Mouse (Mus musculus) kidney, adult 10 weeks (tissue): ENCODE measurements around the gene Ywhah. TPM values are rescaled to one million over a fixed set of nuclear protein-coding genes. Genes with fewer than 3 reads are reported as not detected.

Experiments used
- polyA plus RNA-seq: library from polyadenylated mRNA; stranded (reverse); fragments of 350-450 nt; fragmentation: Illumina TruSeq; extraction: RNeasy Lipid Tissue Mini Kit (QIAGEN cat#74804); gene quantifications from one replicate; pipeline ENCODE4 v1.2.3, GENCODE M21; 2014; ENCODE audit warnings: low read depth, low replicate concordance

Ywhah gene
- 226 TPM for polyA plus RNA-seq

GRCm38 (mm10) chr5:33018561-33019425 is at the start of gene Ywhah:
TSS of gene Ywhah (plus strand) at chr5:33018816.

Other genes starting within 250 kb of the Ywhah start
- gene Pisd, start 233.2 kb upstream of the Ywhah start, polyA plus RNA-seq, result 9.1 TPM
- gene Gm20671, start 191.7 kb upstream of the Ywhah start, polyA plus RNA-seq, result not detected
- 11.0 TPM for gene Prr14l, start 164.6 kb upstream of the Ywhah start, polyA plus RNA-seq
- 36.9 TPM for gene Depdc5, start 155.1 kb upstream of the Ywhah start, polyA plus RNA-seq
- 60.8 TPM for gene Slc5a1, start 85.4 kb downstream of the Ywhah start, polyA plus RNA-seq
- gene Spon2, start 199.6 kb downstream of the Ywhah start, polyA plus RNA-seq, result not detected